Mouse (Mus musculus) A20 (cell line): ENCODE measurements around the gene Prkn.
A peak's percentile ranks its signal among the peaks of the same experiment; 100 is the strongest.

Experiments
- DNase-seq: peaks from one replicate; pipeline ENCODE4 v3.0.0-alpha.2; 2011; ENCODE audit warnings: low read depth, low spot score

Gene Prkn

DNA sequence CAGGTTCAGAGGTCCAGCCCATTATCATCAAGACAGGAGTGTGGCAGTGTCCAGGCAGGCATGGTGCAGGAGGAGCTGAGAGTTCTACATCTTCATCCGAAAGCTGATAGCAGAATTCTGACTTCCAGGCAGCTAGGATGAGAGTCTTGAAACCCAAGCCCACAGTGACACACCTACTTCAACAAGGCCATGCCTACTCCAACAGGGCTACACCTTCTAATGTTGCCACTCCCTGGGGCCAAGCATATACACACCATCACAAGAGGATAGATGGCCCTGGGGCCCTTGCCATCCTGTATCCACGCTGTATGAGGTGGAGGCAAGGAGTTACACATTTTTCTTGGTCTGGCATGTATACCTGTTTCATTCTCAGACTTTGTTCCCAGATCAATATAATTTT, 1197.4 kb downstream of the Prkn start:
- no peak for DNase-seq

DNA sequence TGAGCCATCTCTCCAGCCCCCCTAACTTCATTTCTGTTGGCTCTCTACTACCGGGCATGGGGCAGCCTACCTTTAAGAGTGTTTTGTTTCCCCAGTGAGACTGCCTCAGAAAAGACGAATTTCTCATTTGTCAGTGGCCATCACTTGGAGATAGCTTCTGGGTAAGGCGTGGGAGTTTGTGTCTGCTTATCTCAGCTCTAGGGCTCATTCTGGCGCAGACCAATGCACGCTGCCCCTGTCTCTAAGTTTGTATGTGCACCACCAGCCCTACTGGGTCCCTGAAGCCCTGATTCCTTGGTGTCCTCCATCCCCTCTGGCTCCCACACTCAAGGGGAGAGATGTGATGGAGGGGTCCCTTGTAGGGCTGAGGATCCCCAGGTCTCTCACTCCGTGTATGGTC, 1198.3 kb downstream of the Prkn start:
- DNase-seq = no peak

DNA sequence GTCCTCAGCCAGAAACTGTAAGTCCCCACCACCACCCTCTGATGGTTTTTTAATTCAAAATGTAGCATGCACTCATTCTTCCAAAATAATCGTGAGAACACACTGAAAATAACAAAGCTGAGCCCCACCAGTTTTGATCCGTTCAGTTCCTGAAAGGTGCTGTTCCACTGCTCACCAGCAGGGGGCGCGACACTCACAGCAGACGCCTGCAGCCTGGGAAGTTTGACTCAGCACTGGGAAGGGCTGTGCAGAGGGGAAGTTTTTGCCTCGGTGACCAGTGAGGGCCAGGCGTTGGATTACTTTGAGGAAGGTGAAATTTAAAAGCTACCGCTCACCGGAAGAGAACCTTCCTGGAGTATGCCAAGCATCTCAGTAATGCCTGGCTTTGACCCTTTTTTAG, 1199.0 kb downstream of the Prkn start:
- peak; percentile 76 for DNase-seq

DNA sequence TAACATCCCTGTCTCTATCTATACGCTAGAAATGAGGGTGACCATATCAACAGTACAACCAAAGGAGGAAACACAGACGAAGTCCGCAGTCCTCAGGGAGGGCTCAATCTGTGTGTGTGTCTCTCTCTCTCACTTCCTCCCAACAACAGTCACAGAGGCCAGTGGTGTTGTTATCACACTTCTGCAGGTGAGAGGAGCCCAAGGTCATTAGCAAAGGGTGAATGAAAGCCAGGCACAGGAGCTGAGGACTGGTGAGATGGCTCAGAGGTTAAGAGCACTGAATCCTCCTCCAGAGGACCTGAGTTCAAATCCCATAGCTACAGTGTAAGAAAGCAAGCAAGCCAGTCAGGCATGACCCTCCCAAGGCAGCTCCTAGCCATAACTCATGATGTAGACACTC, 1199.7 kb downstream of the Prkn start:
- DNase-seq = peak; percentile 53

DNA sequence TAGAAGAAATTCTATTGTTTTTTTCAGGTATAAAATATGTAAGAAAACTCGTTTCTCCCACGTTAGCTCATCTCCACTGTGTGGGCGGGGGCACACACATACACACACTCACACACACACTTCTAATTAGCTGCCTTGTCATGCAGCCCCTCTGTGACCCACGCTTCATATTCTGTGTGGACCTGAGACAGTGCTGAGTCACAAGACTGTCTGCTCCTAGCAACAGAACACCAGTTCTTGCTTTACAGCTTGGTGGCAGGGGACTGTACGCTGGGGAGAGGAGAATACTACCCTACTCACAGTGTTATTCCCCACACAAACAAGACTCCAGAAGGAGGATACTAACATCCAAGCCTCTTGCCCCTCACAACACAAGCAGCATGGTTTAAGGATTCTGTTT, 1200.4 kb downstream of the Prkn start:
- no peak for DNase-seq

DNA sequence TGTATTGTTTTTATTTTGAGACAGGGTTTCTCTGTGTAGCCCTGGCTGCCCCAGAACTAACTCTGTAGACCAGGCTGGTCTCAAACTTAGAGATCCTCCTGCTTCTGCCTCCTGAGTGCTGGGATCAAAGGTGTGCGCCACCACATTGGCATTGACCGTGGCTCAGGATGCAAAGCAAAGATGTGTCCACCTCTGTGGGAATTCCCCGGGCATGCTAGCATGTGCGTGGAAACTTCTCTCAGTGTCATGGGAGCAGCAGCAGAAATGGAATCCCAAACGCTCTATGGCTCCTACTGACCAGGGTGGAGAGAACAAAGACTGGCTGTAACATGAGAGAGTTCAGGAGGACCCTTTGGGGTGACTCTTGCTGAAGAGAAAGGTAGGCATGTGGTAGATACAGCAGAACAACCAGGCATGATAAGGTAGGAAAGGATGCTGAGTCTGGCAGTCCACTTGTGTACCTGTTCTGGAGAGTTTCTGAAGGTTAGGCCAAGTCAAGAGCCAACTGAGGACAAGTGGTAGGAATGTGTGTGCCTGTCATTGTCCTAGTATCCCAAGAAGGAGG, 1201.0 kb downstream of the Prkn start:
- DNase-seq = no peak

DNA sequence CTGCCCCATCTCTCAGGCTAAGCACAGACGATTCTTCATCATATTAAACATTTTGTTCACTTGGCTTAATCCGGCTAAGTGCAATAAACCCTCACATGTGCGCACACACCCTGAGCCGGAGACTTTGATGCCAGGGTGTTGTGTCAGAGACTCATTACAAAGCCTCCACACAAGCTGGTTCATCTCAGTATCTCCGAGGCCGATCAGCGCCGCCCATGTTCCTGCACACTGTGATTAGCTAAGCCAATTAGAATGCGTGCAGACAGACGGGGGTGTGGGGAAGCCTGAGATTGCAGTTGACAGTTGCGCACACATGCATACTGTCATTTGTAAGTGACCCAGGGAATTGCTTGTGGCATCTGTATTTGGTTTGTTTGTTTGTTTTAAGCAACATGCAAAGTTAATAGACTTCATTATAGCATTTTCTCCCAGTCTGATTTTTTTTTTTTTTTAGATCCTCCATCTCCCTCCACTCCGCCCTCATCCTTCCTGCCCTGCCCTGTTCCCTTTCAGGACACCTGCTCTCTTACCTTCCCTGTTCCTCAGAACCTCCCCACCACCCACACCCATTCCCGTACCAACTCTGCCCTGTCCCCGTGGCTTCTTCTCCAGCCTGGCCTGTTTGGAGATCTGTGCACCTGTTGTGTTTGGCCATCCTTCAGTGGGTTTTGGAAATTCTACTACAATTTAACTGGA, 1202.5 kb downstream of the Prkn start:
- DNase-seq = no peak

DNA sequence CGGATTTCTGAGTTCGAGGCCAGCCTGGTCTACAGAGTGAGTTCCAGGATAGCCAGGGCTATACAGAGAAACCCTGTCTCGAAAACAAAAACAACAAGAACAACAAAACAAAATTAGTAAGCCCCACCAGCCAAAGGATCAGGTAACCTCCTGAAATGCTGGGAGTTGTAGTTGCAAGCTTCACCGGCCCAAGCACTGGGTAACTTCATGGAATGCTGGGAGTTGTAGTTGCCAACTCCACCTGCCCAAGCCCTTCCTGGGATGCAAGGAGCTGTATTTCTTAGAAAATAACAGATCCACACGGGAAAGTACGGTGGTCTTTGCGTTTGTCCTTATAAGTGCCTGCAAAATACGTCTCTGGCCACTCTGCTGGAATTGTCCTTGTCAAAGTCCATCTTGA, 1204.0 kb downstream of the Prkn start:
- no peak for DNase-seq

DNA sequence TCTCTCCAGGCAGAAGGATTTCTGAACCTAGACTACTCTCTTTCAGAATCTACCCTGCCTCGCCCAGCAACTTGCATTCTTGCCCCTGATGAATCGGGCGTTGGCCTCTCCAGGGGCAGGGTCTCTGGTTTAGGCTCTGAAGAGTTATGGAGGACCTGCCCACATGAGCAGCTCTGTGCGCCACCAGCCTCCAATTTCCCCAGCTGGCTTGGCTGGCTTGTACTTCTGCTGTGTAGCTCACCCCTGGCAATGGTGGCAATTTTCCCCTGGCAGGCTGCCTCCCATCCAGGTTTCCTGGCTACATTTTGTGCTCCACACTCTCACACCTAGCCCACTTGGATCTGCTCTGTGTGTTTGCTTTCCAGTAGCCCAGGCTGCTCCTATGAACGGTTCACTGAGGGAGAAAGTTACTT, 1205.7 kb downstream of the Prkn start:
- no peak for DNase-seq

DNA sequence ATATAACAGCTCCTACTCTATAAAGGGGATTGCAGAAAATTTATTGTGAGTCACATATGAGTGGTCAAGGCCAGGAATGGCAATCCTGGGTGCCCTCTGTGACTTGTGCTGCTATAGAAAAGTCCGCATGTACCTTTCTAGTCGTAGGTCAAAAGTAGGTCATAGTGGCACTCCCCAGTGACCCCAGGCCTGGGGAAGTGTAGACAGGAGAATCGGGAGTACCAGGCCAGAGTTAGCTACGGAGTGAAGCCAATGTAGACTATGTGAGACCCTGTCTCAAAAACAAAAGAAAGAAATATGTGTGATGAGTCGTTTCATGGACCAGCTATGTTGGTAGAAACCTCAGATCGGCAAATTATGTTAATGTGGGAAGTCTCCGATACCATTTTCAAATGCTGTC, 1206.8 kb downstream of the Prkn start:
- no peak for DNase-seq

DNA sequence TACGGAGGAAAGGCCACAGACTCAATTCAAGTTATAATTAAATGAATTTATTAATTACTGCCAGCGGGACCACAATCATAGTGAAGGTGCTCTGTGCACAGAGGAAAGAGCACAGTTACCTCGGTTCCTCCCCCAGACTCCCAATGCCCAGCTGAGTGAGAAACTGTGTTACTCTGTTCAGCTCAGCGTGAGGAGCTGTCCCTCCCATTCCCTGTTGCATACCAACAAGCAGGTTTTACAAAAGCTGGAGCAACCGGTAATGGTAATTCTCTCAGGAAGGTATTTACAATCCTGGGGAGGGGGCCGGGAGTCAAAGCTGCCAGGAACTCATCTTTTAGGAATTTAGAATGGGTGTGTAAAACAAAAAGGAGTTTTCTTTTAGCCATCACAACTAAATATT, 1207.3 kb downstream of the Prkn start:
- DNase-seq = no peak

DNA sequence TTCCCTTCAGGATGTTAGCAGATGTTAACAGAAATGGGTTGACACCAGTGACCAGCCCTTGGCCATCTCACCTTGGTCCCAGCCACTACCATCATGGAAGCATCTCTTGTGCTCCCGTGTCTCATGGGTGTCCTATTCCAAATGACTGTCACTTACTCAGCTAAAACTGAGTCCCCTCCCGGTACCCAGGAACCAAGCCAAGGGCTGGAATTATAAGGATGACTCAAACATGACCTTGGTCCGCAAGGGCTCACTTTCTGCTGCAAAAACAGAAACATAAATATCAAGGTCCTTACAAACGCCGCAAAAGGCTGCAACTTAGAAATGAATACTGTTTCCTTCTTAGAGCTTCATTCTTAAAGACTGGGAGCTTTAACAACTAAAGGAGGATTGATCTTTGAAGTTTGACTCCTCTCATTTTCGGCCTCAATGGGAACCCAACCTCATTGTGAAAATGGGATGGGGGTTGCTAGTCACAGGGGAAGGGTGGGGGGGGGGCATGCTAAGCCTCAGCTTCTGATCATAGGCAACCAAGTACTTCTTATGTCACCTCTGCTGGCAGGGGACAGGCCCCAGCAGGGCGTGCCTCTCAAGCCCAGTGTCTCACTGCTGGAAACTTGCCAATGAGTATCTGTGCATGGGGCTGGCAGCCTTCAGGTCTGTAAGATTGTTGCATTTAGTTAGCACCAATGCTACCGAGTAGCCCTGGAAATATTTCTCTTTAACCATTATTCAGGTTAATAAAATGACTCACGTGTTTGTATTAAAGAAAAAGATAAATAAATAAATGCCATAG, 1208.7 kb downstream of the Prkn start:
- no peak for DNase-seq

DNA sequence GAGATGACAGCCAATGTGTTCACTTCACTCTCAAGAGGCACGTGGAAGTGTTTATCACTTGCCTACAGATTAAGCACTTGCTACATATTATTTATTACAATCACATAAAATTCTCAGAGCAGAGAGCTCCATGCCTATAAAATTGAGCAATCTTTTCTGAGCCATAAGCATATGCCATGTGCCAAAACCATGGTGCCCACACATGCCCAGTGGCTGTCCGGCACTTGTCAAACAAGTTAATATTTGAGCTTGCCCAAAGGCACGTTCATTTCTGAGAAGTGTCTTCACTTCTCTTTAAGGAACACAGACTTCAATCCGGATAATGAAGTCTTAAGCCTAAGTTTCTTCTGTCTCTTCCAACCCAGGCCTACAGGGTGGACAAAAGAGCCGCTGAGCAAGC, 1210.1 kb downstream of the Prkn start:
- DNase-seq = no peak

DNA sequence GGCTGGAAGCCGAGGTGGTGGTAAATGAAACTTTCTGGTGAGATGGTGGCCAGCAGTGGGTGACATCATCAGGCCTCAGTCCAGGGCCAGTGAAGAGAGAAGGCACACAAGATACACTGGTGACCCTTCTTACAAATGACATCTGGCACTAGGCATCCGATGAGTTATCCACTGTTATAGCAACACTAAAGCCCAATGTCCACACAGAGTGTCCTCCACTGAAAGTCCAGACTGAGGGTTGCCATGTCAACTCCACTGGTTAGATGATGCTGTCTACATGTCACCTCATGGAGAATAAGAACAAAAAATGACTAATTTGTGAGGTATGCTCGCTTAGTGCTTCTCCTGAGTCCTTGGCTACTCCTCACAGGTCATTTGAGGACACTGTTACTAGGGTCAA, 1210.8 kb downstream of the Prkn start:
- DNase-seq = no peak

DNA sequence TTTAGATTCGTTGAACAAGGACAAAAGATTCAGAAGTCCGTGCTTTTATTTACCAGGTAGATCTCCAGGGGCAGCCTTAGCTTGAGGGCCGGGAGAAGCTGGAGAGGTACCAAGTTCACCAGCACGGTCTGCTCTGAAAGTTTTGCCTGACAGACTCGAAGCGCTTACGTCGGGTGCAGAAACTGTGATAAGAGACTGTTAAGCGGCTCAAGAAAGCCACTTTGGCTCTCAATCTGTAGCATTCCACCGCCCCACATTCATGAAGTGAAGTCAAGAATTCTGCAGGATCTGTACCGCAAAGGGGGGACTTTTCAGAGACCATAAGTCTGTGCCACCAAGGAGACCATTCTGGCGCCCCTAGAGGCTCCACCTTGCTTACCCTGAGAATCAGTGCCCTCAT, 1212.5 kb downstream of the Prkn start:
- DNase-seq = no peak

DNA sequence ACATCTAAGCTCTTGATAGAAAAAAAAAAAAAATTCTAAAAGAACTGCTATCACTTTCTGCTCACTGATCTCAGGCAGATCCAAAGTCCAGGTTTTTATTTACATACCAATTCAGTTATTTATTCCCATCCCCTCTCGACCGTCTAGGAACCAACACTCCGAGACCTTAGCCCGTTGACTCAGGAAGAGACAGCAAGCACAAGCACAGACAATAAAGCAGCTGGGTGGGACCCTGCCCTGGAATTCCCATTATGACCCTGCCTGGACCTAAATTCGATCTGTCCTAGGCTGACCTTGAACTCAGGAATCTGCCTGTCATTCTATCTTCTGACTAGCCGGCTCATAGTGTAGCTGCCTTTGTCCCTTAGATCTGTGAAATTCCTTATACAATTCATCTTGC, 1218.9 kb downstream of the Prkn start:
- no peak for DNase-seq

DNA sequence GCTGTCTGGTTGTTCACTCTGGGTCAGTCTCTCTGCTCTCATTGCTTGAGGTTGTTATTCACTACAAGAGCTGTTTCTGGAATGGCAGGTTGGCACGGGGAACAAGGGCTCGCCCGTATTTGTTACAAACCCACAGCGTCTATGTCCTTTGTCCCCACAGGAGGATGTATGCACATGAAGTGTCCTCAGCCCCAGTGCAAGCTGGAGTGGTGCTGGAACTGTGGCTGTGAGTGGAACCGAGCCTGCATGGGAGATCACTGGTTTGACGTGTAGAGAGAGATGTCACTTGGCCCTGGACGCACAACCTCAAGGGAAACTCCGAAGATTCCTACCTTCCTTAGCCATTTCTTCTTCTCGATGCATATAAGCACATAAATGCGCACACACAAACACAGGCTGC, 1221.2 kb downstream of the Prkn start:
- no peak for DNase-seq

DNA sequence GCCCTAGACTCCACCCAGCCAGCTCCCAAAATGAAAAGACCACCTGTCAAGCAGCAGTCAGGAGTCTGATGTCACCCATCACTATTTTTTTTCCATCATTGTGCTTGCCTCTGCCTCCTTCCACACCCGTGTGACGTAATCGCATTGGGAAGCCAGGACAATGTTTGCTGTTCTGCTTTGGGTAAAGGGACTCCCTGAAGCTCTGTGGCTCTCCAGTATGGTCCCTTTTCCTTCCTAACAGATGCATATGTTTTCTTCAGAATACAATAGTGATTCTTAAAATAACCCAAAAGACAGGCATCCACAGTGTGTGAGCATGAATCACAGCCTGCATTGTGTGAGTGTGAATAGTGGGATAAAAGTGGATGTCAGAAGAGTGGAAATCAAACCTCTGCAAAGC, 1222.7 kb downstream of the Prkn start:
- no peak for DNase-seq

DNA sequence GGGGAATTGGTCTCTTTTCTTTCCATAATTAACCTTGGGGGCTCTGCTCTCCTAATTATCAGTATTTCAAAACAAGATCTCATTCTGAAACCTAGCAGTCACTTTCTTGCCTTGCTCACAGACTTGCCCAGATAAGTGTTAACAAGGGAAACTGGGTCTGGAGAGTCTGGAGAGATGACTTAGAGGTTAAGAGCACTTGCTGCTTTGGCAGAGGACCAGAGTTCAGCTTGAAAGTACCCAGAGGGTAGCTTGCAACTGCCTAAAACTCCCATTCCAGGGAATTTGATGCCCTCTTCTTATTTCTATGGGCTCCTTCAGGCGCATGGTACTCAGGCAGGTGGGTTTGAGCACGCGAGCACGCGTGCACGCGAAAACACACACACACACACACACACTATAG, 1223.3 kb downstream of the Prkn start:
- DNase-seq = no peak

DNA sequence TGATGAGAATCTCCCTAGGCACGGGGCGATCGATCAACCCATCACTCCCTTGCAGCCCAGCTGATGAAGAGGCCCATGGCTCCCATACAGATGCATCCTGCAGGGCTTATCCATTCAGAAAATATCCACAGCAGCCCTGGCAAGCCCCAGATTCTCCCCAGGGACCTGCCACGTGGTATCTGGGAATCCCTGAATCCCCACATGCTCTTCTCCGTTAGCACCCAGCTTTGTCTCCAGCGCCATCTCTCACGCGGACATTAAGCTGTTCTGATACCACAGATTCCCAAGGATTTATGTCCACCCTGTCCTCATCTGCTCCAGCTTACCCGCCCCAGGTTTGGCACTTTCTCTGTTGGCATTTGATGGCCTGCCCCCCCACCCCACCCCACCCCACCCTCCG, 1225.9 kb downstream of the Prkn start:
- no peak for DNase-seq

DNA sequence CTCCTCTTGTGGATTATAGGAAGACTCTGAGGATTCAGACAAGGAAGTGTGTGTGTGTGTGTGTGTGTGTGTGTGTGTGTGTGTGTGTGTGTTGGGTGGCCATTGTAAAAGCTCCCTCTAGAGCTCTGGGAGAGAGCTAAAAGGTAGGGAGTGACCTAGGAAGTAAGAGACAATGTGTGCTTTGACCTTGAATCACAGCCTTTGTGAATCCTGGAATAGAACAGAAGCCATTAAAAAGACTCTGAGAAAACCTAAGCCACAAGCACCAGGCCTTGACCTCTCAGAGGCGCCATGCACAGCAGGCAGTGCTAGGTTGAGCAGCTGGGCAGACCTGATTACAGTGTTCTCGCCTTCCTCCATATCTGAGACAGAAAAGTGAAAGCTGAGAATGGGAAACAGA, 1236.6 kb downstream of the Prkn start:
- no peak for DNase-seq

DNA sequence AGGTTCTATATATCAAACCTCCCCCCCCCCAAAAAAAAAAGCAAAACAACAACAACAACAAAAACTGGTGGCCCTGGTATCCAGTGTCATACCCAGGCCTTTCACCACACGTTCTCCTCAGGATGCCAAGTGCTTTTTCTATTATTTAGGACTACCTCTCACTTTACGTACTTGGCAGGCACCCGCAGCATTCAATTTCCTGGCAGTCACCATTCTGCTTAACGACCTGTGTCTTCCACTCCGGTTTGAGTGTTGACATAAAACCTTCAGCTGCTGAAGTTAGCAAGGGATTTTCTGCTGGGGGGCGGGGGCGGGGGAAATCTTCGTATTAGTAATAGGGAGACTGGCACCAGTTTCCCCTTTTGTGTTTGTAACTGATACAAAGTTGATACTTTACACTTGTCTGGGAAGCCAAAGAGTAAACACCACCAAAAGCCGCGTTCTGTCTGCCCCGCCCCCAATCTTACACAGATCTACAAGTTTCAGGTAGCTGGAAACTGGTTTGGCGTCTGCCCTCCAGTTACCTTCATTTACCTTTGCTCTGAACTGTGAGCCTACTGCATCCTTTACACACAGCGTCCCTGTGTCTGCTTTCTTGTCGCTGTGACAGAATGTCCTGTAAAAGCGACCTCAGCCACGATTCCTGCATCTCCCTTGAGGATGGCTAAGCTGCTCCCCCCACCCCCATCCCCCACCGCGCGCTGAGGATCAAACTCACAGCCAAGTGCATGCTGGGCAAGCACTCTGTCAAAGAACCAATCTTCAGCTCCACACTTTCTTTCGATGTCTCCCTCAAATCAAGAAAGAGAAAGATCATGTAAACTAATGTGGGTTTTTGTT, 1240.7 kb downstream of the Prkn start:
- DNase-seq = peak; percentile 66
